Mouse (Mus musculus) stomach, embryonic 16.5 days (tissue): Measurements from ENCODE around the gene Adal. TPM values are rescaled to one million over a fixed set of nuclear protein-coding genes. Genes with fewer than 3 reads are reported as not detected.
A peak's percentile ranks its signal among the peaks of the same experiment; 100 is the strongest.

ENCODE experiments used
- ATAC-seq: fragments of 200-750 bp; cut with Nextera tagmentation; 2 replicates; pipeline ENCODE4 v1.8.0; 2017; ENCODE audit warnings: moderate number of reproducible peaks, moderate TSS enrichment; ENCODE audit not compliant: insufficient read depth, low FRiP score
- H3K27ac ChIP-seq: fragments of 300-500 bp; sonication (generic); 2 replicates; pipeline ENCODE4 v1.5.1; 2014; ENCODE audit warnings: low read length
- H3K27me3 ChIP-seq: fragments of 300-500 bp; sonication (generic); 2 replicates; pipeline ENCODE4 v1.6.1; 2014; ENCODE audit warnings: low read length, control low read depth, mixed read lengths; ENCODE audit not compliant: control insufficient read depth, insufficient read depth
- H3K36me3 ChIP-seq: fragments of 300-500 bp; sonication (generic); 2 replicates; pipeline ENCODE4 v1.6.1; 2014; ENCODE audit warnings: low read length; ENCODE audit not compliant: control insufficient read depth, insufficient read depth
- H3K4me1 ChIP-seq: fragments of 300-500 bp; sonication (generic); 2 replicates; pipeline ENCODE4 v1.6.1; 2014; ENCODE audit warnings: low read length, control low read depth, mixed read lengths; ENCODE audit not compliant: control insufficient read depth, insufficient read depth
- H3K4me2 ChIP-seq: fragments of 300-500 bp; sonication (generic); 2 replicates; pipeline ENCODE4 v1.6.1; 2014; ENCODE audit warnings: low read depth, low read length, mixed read lengths
- H3K4me3 ChIP-seq: fragments of 300-500 bp; sonication (generic); replicated peaks from 2 replicates; pipeline ENCODE4 v1.5.1; 2014; ENCODE audit warnings: mild to moderate bottlenecking, low read length
- H3K9ac ChIP-seq: fragments of 300-500 bp; sonication (generic); 2 replicates; pipeline ENCODE4 v1.6.1; 2014; ENCODE audit warnings: low read length
- H3K9me3 ChIP-seq: fragments of 300-500 bp; sonication (generic); replicated peaks from 2 replicates; pipeline ENCODE4 v1.6.1; 2016; ENCODE audit warnings: low read length, control low read depth; ENCODE audit not compliant: control insufficient read depth
- WGBS: fragments of 180-500 bp; shearing (Covaris S2); extraction: QIAGEN DNeasy Blood & Tissue Kit; methylation state at CpG from one replicate; pipeline ENCODE4 v1.1.7; 2014; 5-methylcytosine and 5-hydroxymethylcytosine counted together
- polyA plus RNA-seq: library from polyadenylated mRNA; unstranded; fragments of >200 nt; fragmentation: Nextera tagmentation; extraction: Ambion mirVana; gene quantifications from 2 replicates; pipeline ENCODE4 v1.2.1, GENCODE M21; 2015

Gene Adal
- polyA plus RNA-seq, 1 experiment from 2014 or later: 19.2 TPM

DNA sequence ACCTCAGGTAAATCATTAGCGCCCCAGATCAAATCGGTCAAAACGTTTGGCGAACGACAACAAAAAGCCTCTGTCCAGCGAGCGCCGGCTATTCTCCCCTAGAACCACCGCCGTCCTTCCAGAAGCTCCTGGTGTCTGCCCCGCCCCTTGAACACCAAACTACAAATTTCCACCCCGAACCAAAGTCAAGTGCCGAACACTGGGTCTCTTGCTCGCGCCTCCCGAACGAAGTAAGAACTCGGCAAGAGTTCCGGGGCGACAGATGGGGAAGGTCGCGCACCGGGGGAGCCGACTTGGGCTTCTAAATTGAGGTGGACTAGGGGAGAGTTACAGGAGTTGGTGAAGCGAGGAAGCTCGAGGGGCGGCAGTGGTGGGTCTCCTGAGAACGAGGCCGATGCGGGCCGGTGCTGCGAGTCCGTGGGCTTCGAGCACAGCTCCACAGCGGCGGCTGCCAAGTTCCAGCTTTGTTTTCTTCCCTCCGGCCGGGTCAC is 30.3 kb downstream of the Adal start, which contains the start of gene Tubgcp4:
Gene Tubgcp4 (plus strand): TSS at position 174 of the 491 bp plus-strand sequence.
- Histone ChIP-seq H3K4me2 (peak within 1 kb of the TSS; percentile 76), H3K36me3 (no peaks in the 10 kb centered on the region), H3K9me3 (no peaks in the 10 kb centered on the region), H3K4me1 (peaks cover 18% of the 10 kb centered on the region), H3K27ac (peak within 1 kb of the TSS; percentile 91), H3K9ac (peak within 1 kb of the TSS; percentile 92), H3K4me3 (peak within 1 kb of the TSS; percentile 97), H3K27me3 (no peaks in the 10 kb centered on the region)
- under 1% methylated on average over 38 of the region's 38 CpGs for WGBS
- ATAC-seq: peak; percentile 41; the same call in 1 of the 2 replicates

- peaks cover 18% of the 10 kb centered on the region for H3K4me1 ChIP-seq
- no peaks in the 10 kb centered on the region for H3K9me3 ChIP-seq
- WGBS: under 1% methylated on average over 66 of the region's 66 CpGs
- peak within 1 kb of the TSS; percentile 91 for H3K27ac ChIP-seq
- peak within 1 kb of the TSS; percentile 92 for H3K9ac ChIP-seq
- 0 out of 2 replicates have a peak, but pooled peaks cover 6% of the 10 kb centered on the region for H3K36me3 ChIP-seq
- H3K4me2 ChIP-seq: peak within 1 kb of the TSS; percentile 76
- peak within 1 kb of the TSS; percentile 97 for H3K4me3 ChIP-seq
- no peaks in the 10 kb centered on the region for H3K27me3 ChIP-seq
- ATAC-seq: peak; percentile 96
Measured at GRCm38 (mm10) chr2:121170980-121171742, 30.9 kb downstream of the Adal start, which contains the start of gene Zscan29. Gene Zscan29 (minus strand): TSS chr2:121171125.

- no peak overlapping the region for H3K27ac ChIP-seq
- H3K4me3 ChIP-seq: no peak overlapping the region
- no peak overlapping the region for H3K4me2 ChIP-seq
- H3K9me3 ChIP-seq: no peaks in the 10 kb centered on the region
- peaks cover 13% of the 10 kb centered on the region for H3K36me3 ChIP-seq
- no peak overlapping the region for H3K9ac ChIP-seq
- H3K4me1 ChIP-seq: no peaks in the 10 kb centered on the region
- no peak for ATAC-seq
- no peaks in the 10 kb centered on the region for H3K27me3 ChIP-seq
- WGBS: 93% methylated on average over 3 of the region's 3 CpGs
Measured at GRCm38 (mm10) chr2:121178828-121179479, 38.7 kb downstream of the Adal start.

DNA sequence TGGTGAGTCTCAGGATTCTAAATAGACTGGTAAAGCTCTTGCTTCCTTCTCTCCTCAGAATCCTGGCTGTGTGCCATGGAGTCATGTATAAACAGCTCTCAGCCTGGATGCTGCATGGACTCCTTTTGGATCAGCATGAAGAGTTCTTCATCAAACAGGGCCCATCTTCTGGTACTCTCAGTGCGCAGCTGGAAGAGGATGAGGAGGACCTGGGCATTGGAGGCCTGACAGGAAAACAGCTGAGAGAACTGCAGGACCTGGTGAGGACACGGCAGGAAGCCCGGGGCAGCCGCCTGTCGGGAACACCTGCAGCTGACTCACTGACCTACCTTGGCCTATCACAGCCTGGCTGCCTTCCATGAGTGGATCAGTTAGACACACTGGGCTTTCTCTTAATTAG is 43.2 kb downstream of the Adal start:
- ATAC-seq: no peak
- no peak overlapping the region for H3K27ac ChIP-seq
- no peaks in the 10 kb centered on the region for H3K27me3 ChIP-seq
- no peaks in the 10 kb centered on the region for H3K9me3 ChIP-seq
- H3K9ac ChIP-seq: no peak overlapping the region
- H3K4me2 ChIP-seq: no peak overlapping the region
- no peak overlapping the region for H3K4me3 ChIP-seq
- H3K4me1 ChIP-seq: no peaks in the 10 kb centered on the region
- peaks cover 13% of the 10 kb centered on the region for H3K36me3 ChIP-seq
- WGBS: 79% methylated on average over 5 of the region's 5 CpGs

DNA sequence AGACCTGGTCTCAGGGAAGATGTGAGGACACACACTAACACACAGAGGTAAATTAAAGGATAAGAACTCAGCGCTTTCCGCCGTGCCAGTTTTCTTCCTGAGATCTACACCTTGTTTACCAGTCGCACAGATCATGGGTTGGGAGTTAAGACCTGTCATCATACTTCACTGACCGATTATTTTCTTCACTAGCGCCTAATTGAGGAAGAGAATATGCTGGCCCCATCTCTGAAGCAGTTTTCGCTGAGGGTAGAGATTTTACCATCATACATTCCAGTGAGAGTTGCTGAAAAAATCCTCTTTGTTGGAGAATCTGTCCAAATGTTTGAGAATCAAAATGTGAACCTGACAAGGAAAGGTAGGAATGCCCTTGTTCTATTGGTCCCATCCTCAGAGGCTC is 43.9 kb downstream of the Adal start:
- Histone ChIP-seq H3K4me3 (no peak overlapping the region), H3K4me2 (no peak overlapping the region), H3K4me1 (no peaks in the 10 kb centered on the region), H3K9me3 (no peaks in the 10 kb centered on the region), H3K9ac (no peak overlapping the region), H3K36me3 (peaks cover 12% of the 10 kb centered on the region), H3K27ac (no peak overlapping the region), H3K27me3 (no peaks in the 10 kb centered on the region)
- 93% methylated on average over 7 of the region's 7 CpGs for WGBS
- no peak for ATAC-seq

DNA sequence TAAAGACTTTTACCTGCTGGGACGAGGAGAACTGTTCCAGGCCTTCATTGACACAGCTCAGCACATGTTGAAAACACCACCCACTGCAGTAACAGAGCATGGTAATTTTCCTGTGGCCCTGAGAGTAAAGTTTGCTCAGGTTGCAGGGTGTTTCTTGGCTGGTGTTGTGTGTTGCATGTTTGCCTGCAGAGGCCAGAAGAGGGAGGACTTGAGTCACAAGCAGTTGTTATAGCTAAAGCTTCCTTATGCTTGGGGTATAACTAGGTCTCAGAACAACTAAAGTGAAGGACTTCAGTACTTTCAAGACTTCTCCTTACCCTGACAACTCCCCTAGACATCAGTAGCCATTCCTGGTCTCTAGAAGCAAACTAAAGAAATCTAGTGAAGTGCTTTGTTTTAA is 48.3 kb downstream of the Adal start:
- peaks cover 26% of the 10 kb centered on the region for H3K36me3 ChIP-seq
- no peak overlapping the region for H3K27ac ChIP-seq
- WGBS: 75% methylated on average over 1 of the region's 1 CpGs
- H3K4me1 ChIP-seq: no peaks in the 10 kb centered on the region
- H3K27me3 ChIP-seq: no peaks in the 10 kb centered on the region
- no peak overlapping the region for H3K4me3 ChIP-seq
- no peak overlapping the region for H3K9ac ChIP-seq
- ATAC-seq: no peak
- H3K9me3 ChIP-seq: no peaks in the 10 kb centered on the region
- H3K4me2 ChIP-seq: no peak overlapping the region

DNA sequence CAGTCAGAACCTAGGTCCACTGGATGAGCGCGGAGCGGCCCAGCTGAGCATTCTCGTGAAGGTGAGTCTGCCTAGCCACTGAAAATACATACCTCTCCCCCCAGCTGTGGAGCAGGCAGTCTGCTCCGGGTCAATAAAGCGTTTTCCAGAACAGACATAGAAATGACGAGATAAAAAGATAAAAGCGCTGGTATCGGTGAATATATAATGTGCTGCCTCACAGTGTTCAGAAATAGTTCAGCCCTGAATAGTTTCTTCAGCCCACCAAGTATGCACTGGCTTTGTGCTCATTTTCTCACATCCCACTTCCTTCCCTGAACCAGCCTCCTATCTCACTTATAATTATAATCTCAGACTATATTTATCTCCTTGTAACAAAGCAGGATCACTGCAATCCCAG is 55.2 kb downstream of the Adal start:
- no peaks in the 10 kb centered on the region for H3K27me3 ChIP-seq
- H3K4me1 ChIP-seq: no peaks in the 10 kb centered on the region
- no peak for ATAC-seq
- no peak overlapping the region for H3K9ac ChIP-seq
- H3K4me2 ChIP-seq: no peak overlapping the region
- H3K27ac ChIP-seq: no peak overlapping the region
- 94% methylated on average over 9 of the region's 9 CpGs for WGBS
- H3K36me3 ChIP-seq: peaks cover 23% of the 10 kb centered on the region
- no peak overlapping the region for H3K4me3 ChIP-seq
- H3K9me3 ChIP-seq: no peaks in the 10 kb centered on the region

DNA sequence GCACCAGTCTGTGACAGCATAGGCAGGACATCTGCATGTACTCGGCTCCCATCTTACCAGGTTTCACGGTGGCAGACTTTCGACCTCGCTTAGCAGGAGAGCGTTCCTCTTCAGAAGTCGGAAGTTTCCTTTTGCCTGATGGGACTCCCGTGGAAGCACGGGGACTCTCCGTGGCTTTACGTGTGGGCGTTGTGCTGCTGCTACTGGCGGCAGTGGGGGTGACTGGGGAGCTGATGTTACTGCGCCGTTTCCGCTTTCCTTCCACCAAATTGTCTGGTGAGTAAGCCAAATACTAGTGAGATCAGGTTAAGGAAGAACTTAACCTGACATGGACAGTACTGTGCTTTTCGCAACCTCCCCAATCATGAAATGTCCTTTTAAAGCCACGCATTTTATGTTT is 64.0 kb downstream of the Adal start:
- no peaks in the 10 kb centered on the region for H3K9me3 ChIP-seq
- no peak overlapping the region for H3K4me2 ChIP-seq
- 93% methylated on average over 17 of the region's 17 CpGs for WGBS
- H3K27me3 ChIP-seq: no peaks in the 10 kb centered on the region
- H3K36me3 ChIP-seq: peaks cover 7% of the 10 kb centered on the region
- no peak overlapping the region for H3K9ac ChIP-seq
- no peak overlapping the region for H3K27ac ChIP-seq
- H3K4me3 ChIP-seq: no peak overlapping the region
- no peak for ATAC-seq
- H3K4me1 ChIP-seq: no peaks in the 10 kb centered on the region
